Mouse (Mus musculus) megakaryocyte, embryonic 14.5 days (primary cell): ENCODE results near the gene Tex12.

Experiments used
- FLI1 ChIP-seq: IDR thresholded peaks from 2 replicates; pipeline ENCODE4 v1.6.1; 2012; ENCODE audit warnings: low read length, inconsistent platforms, mixed read lengths
- GATA1 ChIP-seq: IDR thresholded peaks from 3 replicates; pipeline ENCODE4 v1.6.1; 2012; ENCODE audit warnings: mixed read lengths, low read length, inconsistent platforms, borderline replicate concordance

GRCm38 (mm10) chr9:50593544-50593943 is 32.4 kb upstream of the Tex12 start:
- TF ChIP-seq GATA1 = no peak
- no peak for TF ChIP-seq FLI1
